Mouse (Mus musculus) erythroblast, adult 5-6 weeks (primary cell): ENCODE measurements around the gene Med13l. TPM values are rescaled to one million over a fixed set of nuclear protein-coding genes. Genes with fewer than 3 reads are reported as not detected.
"Not testable (repeated sequence)": the region's sequence is repeated elsewhere in the genome, so short reads cannot be mapped to it uniquely, and the experiment has no call there.

Experiments
- ATAC-seq: replicated peaks from 2 replicates; pipeline ENCODE4 v1.8.0; 2016; ENCODE audit warnings: moderate number of reproducible peaks, mild to moderate bottlenecking, moderate TSS enrichment, inconsistent platforms; ENCODE audit not compliant: poor library complexity, low FRiP score, severe bottlenecking
- total RNA-seq, 2 experiments: library from RNA; stranded (forward) in 1 of 2; stranded (reverse) in 1 of 2; fragments of 150-400 nt in 1 of 2; fragments of 200-764, 138-1000 nt in 1 of 2; gene quantifications; 2 replicates each; pipeline versions ENCODE4 v1.2.3 to v1.2.4; 2015 to 2017; ENCODE audit warnings: low replicate concordance in 2 of 2

Gene Med13l
- total RNA-seq, 2 experiments from 2014 or later: 49.2 to 82.2 TPM

GRCm38 (mm10) chr5:118650007-118650548 is 89.6 kb downstream of the Med13l start:
- ATAC-seq: no peak

GRCm38 (mm10) chr5:118650746-118651145 is 90.3 kb downstream of the Med13l start:
- no peak for ATAC-seq

- ATAC-seq: no peak
Measured at GRCm38 (mm10) chr5:118652611-118653010, 92.1 kb downstream of the Med13l start.

GRCm38 (mm10) chr5:118653119-118653518 is 92.6 kb downstream of the Med13l start:
- not testable (repeated sequence) for ATAC-seq

- ATAC-seq: no peak
Measured at GRCm38 (mm10) chr5:118654599-118654998, 94.1 kb downstream of the Med13l start.

- no peak for ATAC-seq
Measured at GRCm38 (mm10) chr5:118655025-118655424, 94.5 kb downstream of the Med13l start.

GRCm38 (mm10) chr5:118655428-118655827 is 94.9 kb downstream of the Med13l start:
- no peak for ATAC-seq

- ATAC-seq: no peak
Measured at GRCm38 (mm10) chr5:118655966-118656365, 95.5 kb downstream of the Med13l start.

- no peak for ATAC-seq
Measured at GRCm38 (mm10) chr5:118658256-118658837, 97.9 kb downstream of the Med13l start.

- no peak for ATAC-seq
Measured at GRCm38 (mm10) chr5:118659713-118660112, 99.2 kb downstream of the Med13l start.

GRCm38 (mm10) chr5:118661751-118662150 is 101.3 kb downstream of the Med13l start:
- ATAC-seq: no peak

GRCm38 (mm10) chr5:118663999-118664398 is 103.5 kb downstream of the Med13l start:
- no peak for ATAC-seq

- ATAC-seq: no peak
Measured at GRCm38 (mm10) chr5:118665023-118665422, 104.5 kb downstream of the Med13l start.

- ATAC-seq: no peak
Measured at GRCm38 (mm10) chr5:118666437-118667207, 106.1 kb downstream of the Med13l start.

GRCm38 (mm10) chr5:118667863-118668262 is 107.4 kb downstream of the Med13l start:
- ATAC-seq: no peak

- ATAC-seq: no peak
Measured at GRCm38 (mm10) chr5:118668931-118669330, 108.5 kb downstream of the Med13l start.

- no peak for ATAC-seq
Measured at GRCm38 (mm10) chr5:118672111-118672510, 111.6 kb downstream of the Med13l start.

- ATAC-seq: no peak
Measured at GRCm38 (mm10) chr5:118673859-118674258, 113.4 kb downstream of the Med13l start.

- ATAC-seq: no peak
Measured at GRCm38 (mm10) chr5:118674321-118674720, 113.8 kb downstream of the Med13l start.

- no peak for ATAC-seq
Measured at GRCm38 (mm10) chr5:118675697-118676096, 115.2 kb downstream of the Med13l start.
